Mouse (Mus musculus): Measurements from ENCODE around the gene Fkbpl.

- TF ChIP-seq CTCF (IDR thresholded peaks at IDR 0.05; ENCODE audit: low read depth, low read length) (no peak), TAL1 (conservative IDR thresholded peaks at IDR 0.05; ENCODE audit: low read depth, low read length) (no peak), GATA2 (IDR thresholded peaks at IDR 0.05; ENCODE audit: borderline replicate concordance, low read depth, low read length) (no peak), GATA1 (IDR thresholded peaks at IDR 0.05; ENCODE audit: borderline replicate concordance, low read length) (no peak)
Observed at GRCm38 (mm10) chr17:34637459-34637858, 7.1 kb upstream of the Fkbpl start.
